Mouse (Mus musculus): ENCODE results near the gene Fgf14. TPM values are rescaled to one million over a fixed set of nuclear protein-coding genes. Genes with fewer than 3 reads are reported as not detected.
"Not testable (repeated sequence)": the region's sequence is repeated elsewhere in the genome, so short reads cannot be mapped to it uniquely, and the experiment has no call there.

Fgf14 gene
- 10 to 100 TPM; 32.4 to 36.9 TPM for total RNA-seq (2021)

DNA sequence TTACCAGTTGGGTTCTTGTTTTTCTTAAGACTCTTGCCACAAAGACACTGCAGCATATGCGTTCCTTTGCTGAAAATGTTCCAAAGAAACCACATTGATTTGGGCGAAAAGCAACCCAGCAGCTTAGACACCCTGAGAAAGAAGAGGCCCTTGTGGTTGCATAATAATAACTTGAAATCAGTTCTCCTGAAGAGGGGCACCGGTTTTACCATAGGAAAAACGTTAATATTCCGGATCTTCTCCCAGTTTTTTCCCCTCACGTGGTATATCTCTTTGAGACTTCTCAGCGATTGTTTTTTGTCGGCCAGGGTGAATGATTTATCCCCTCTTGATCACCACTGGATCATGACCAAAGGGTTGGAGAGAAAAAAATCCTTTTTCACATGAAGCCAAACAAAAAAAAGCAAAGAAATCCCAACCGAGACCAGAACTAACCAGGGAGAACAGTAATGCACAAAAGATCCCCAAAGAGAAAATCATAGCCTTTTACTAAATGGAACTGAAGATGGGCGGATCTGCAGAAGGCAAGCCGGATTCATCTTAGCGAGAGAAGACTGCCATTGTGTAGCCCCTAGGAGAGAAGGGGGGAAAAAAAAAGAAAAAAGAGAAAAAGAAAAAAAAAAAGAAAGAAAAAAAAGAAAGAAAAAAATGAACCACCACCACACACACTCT, at the start of gene Fgf14:
Fgf14 (minus strand) TSS at position 622 of the 672 bp plus-strand sequence.
- no peak for DNase-seq (ENCODE audit: extremely low spot score in 1 of 2, low spot score in 1 of 2)

GRCm38 (mm10) chr14:124677379-124677778, 452 bp upstream of the Fgf14 start:
- DNase-seq (ENCODE audit: extremely low spot score in 1 of 2, low spot score in 1 of 2): peak; percentile 49 to 51

GRCm38 (mm10) chr14:124675654-124676505, 1.0 kb downstream of the Fgf14 start:
- DNase-seq (ENCODE audit: extremely low spot score in 1 of 2, low spot score in 1 of 2): peak; percentile 29 to 39

DNA sequence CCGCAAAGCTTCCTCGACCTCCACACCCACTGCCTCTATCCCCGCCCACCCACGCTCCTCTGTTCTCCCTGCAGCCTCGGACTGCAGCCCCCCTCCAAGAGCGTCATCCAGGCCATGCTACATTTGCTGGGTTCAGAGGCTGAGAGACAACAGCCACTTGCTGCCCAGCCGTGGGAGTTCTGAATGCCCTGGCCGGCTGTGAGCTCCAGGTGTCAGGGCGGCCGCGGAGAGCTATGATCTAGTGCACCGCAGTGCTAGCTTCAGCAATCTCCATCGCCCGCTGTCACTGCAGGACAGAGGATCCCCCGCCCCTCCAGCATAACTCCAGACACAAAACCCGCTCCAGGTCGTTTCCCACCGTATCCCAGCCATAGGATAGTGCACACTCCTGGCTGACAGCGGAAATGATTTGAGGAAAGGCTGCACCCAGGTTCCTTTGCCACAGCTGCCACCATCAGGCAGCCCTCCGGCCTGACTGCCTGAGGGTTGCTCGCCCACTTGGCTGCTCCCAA, 1.7 kb downstream of the Fgf14 start:
- DNase-seq (ENCODE audit: extremely low spot score in 1 of 2, low spot score in 1 of 2): peak; percentile 29 to 31

- peak in 1 of 2 experiments; percentile 9 for DNase-seq (ENCODE audit: extremely low spot score in 1 of 2, low spot score in 1 of 2)
Measured at GRCm38 (mm10) chr14:124674536-124675141, 2.3 kb downstream of the Fgf14 start.

- DNase-seq (ENCODE audit: extremely low spot score in 1 of 2, low spot score in 1 of 2): peak in 1 of 2 experiments; percentile 36
Measured at GRCm38 (mm10) chr14:124669739-124670138, 7.2 kb downstream of the Fgf14 start.

DNA sequence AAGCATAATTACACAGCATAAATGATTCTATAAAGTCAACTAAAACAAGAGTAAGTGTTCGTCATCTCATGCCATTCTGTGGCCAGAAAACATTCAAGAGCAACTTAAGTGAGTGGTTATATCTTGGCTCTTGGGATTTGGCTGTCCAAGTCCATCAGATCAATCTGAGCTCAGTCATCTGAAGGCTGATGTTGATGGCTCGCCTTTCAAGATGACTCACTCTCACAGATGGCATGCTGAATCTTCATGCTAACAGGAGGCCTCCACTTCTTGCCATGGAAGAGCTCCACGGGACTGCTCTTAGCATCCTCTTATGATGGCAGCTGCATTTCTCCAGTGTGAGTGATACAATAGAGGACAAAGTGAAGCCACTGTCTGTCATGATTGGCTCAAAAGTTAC, 34.1 kb downstream of the Fgf14 start:
- no peak for DNase-seq (ENCODE audit: extremely low spot score in 1 of 2, low spot score in 1 of 2)

DNA sequence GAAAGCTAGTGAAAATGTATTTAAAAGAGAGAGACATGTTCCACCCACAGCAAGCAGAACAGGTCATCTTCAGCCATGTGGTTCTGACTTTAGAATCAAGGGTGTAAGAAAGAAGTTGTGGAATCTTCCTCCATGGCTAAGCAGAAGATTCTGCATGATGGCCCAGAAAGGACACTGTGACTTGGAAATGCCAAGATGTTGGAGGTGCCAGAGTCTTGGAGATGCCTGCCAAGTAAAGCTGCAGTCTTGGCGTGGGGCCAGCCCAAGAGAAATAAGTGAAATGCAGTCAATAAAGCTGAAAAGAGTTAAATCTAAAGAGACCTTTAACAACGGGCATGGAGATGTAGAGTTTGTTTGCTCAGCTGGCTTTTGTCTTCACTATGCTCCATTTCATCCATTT, 42.0 kb downstream of the Fgf14 start:
- no peak for DNase-seq (ENCODE audit: extremely low spot score in 1 of 2, low spot score in 1 of 2)

DNA sequence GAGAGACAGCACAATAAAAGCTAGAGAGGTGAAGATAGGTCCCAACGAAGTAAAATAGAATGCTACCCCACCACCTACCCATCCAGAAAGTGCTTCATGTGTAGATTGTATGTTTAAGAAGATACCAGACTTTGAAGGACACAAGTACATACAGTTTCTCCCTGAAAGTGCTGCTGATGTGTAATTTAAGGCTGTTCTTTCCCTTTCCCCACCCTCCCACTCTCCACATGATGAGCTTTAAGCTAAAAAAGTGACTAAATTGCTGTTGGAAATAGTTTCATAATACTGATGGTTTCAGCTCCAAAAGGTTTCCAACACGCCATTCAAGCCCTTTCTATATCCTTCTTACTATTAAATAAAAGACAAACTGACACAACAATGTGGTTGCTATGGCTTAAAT, 63.5 kb downstream of the Fgf14 start:
- no peak for DNase-seq (ENCODE audit: extremely low spot score in 1 of 2, low spot score in 1 of 2)

DNA sequence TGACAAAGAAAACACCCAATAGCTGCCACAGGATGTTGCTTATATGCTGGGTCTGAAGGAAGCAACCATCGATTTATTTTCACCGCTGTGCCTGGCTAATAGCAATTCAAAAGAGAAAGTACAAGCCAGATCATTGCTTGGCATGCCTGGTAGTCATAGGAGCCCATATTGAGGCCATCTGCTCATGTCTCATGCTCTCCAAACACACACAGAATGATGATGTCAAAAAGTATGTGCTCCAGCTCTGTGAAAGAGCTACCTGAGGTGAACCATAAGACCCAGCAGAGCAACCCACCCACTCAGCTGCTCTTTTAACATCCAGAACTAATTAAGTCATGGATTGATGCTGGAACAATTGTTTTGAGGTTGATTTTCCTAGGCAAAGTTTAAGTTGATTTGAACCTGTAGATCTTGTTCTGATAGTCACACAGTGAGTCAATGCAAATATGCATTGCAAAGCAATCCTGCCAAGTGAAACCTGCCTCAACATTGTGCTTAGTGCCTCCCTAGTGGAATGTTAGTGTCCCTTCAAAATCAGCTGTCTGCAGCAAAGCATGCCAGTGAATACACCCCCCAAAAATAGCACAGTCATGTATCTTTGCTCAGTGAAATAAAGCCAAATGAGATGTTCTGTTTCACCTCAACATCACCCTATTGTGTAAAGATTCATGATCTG, 70.8 kb downstream of the Fgf14 start:
- peak; percentile 10 to 29 for DNase-seq (ENCODE audit: extremely low spot score in 1 of 2, low spot score in 1 of 2)

GRCm38 (mm10) chr14:124605031-124605743, 71.7 kb downstream of the Fgf14 start:
- DNase-seq (ENCODE audit: extremely low spot score in 1 of 2, low spot score in 1 of 2): no peak

GRCm38 (mm10) chr14:124576571-124576970, 100.4 kb downstream of the Fgf14 start:
- DNase-seq (ENCODE audit: extremely low spot score in 1 of 2, low spot score in 1 of 2): no peak

GRCm38 (mm10) chr14:124575130-124575885, 101.6 kb downstream of the Fgf14 start:
- DNase-seq (ENCODE audit: extremely low spot score in 1 of 2, low spot score in 1 of 2): no peak

GRCm38 (mm10) chr14:124566445-124566844, 110.5 kb downstream of the Fgf14 start:
- DNase-seq (ENCODE audit: extremely low spot score in 1 of 2, low spot score in 1 of 2): no peak

DNA sequence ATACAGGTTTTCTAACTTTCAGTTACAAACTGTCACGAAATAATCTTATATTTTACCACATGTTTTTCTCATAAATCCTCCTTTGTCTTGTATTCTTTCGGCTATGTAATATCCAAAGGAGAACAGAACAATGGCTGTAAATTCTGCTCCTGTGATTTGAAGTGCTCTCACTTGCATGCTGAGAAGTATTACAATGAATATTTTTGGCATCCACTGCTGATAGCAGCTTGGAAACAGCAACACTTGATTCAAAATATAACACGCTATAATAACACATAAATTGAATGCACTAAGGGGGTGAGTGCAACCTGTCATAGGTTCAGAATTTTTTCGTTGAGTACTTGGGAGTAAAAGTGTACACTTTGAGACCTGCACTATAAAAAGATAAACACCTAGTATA, 115.4 kb downstream of the Fgf14 start:
- DNase-seq (ENCODE audit: extremely low spot score in 1 of 2, low spot score in 1 of 2): no peak

DNA sequence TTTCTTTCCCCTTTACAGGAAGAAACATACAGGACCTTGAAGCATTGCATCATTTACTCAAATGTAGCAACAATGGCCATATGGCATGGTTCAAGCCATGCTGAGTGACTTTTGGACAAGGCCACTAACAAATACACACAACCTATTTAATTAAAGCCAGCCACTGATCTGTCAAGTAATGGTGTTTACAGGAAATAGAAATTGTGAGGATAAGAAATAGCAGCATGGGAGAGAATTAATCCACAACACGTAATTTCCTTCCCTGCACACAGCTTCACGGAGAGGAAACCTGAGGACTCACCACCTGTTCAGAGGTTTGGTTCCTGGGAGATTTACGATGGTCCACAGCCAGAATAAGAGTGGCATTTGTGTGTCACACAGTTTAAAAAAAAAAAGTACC, 140.8 kb downstream of the Fgf14 start:
- no peak for DNase-seq (ENCODE audit: extremely low spot score in 1 of 2, low spot score in 1 of 2)

- not testable (repeated sequence) for DNase-seq (ENCODE audit: extremely low spot score in 1 of 2, low spot score in 1 of 2)
Measured at GRCm38 (mm10) chr14:124535376-124535775, 141.6 kb downstream of the Fgf14 start.

GRCm38 (mm10) chr14:124532051-124532450, 144.9 kb downstream of the Fgf14 start:
- no peak for DNase-seq (ENCODE audit: extremely low spot score in 1 of 2, low spot score in 1 of 2)

GRCm38 (mm10) chr14:124512009-124512408, 164.9 kb downstream of the Fgf14 start:
- no peak for DNase-seq (ENCODE audit: extremely low spot score in 1 of 2, low spot score in 1 of 2)
